Comparison of ENCODE assay signal across 9 mouse cellular contexts in genomic region chr3:27899012-27899726, GRCm38 (mm10). TPM values are rescaled to one million over a fixed set of nuclear protein-coding genes. Genes with fewer than 3 reads are reported as not detected.
DNase-seq lines count a peak whose midpoint lies in the region; TF ChIP-seq lines count a peak whose summit lies in the region.
"Had no signal": no experiment of that assay in that cellular context is flagged by ENCODE, and none has a peak within 500 bp of the region (broad histone marks: within the 10 kb centered on the region; RNA-seq: fewer than 3 reads in every experiment).

No protein-coding gene starts in this region.

- H3K36me3 ChIP-seq in heart, embryonic 10.5 days, result no peaks in the 10 kb centered on the region

- peak overlapping the region; percentile 82 for H3K27ac ChIP-seq in heart, embryonic 10.5 days
- H3K27ac ChIP-seq: layer of hippocampus, adult 2 months had no signal

- DNase-seq in cerebellum, postnatal 10 days, result peak; percentile 54 to 56
- DNase-seq in cerebellum, adult 11 months, result no peak
- peak; percentile 46 for DNase-seq in Muller cell, postnatal 12 days (ENCODE audit: inconsistent ontology term)
- DNase-seq in heart, embryonic 10.5 days (ENCODE audit: low spot score), result no peak
- DNase-seq in lung, adult 2 months, result peak; percentile 22
- DNase-seq in MN1 (ENCODE audit: low spot score), result no peak
- DNase-seq in natural killer cell, adult 2 months (ENCODE audit: low spot score in 2 of 2), result no peak
- no peak for DNase-seq in adrenal gland, adult 2 months

- no peak for TF ChIP-seq CTCF in lung, adult 2 months (IDR thresholded peaks at IDR 0.05; ENCODE audit: insufficient read depth, low read length)

- H3K27me3 ChIP-seq in heart, embryonic 10.5 days (ENCODE audit: insufficient read depth, poor library complexity, severe bottlenecking), result no peaks in the 10 kb centered on the region

- peaks cover 20% of the 10 kb centered on the region for H3K4me1 ChIP-seq in heart, embryonic 10.5 days
- peaks cover 7% of the 10 kb centered on the region for H3K4me1 ChIP-seq in lung, adult 2 months (ENCODE audit: control insufficient read depth, insufficient read depth, low read length)

- H3K4me3 ChIP-seq in heart, embryonic 10.5 days, result no peak overlapping the region
- H3K4me3 ChIP-seq in lung, adult 2 months (replicated peaks; ENCODE audit: extremely low read depth, low read depth, low read length), result no peak overlapping the region
- H3K4me3 ChIP-seq: layer of hippocampus, adult 2 months had no signal

- 60% methylated on average over 13 of the region's 13 CpGs for WGBS in heart, embryonic 10.5 days
- 23% methylated on average over 13 of the region's 13 CpGs for WGBS in lung, adult 2 months

- H3K9me3 ChIP-seq in heart, embryonic 10.5 days, result no peaks in the 10 kb centered on the region

- no peak for TF ChIP-seq POLR2A in lung, adult 2 months (IDR thresholded peaks at IDR 0.05; ENCODE audit: borderline replicate concordance, extremely low read depth, low read depth, low read length)

RNA-seq across cellular contexts. Expression of gene Tmem212, which starts 3.0 kb away (rescaled TPM):
- polyA plus RNA-seq in heart, embryonic 10.5 days (2016; fragmentation: Nextera tagmentation; extraction: Ambion mirVana), result not detected in 2 replicates
- 68.4 and 95.7 TPM in 2 replicates for polyA plus RNA-seq in lung, adult 2 months (2012; rRNA removed)
- not detected for total RNA-seq in adrenal gland, adult 2 months (2021)
- not detected in 2 replicates for polyA plus RNA-seq in adrenal gland, adult 2 months (2012; rRNA removed)

RNA-seq across cellular contexts. Expression of gene Pld1, which starts 39.3 kb away (rescaled TPM):
- polyA plus RNA-seq in heart, embryonic 10.5 days (2016; fragmentation: Nextera tagmentation; extraction: Ambion mirVana), result 5.7 TPM in 2 replicates
- polyA plus RNA-seq in lung, adult 2 months (2012; rRNA removed), result 5.9 and 9.0 TPM in 2 replicates
- total RNA-seq in adrenal gland, adult 2 months (2021), result 1 to 10 TPM; 5.8 to 6.7 TPM
- 0.51 and 0.68 TPM in 2 replicates for polyA plus RNA-seq in adrenal gland, adult 2 months (2012; rRNA removed)

Comparison
In these comparisons a context has a peak if more than half of its experiments do, and no peak if none do; other contexts are left out.
1. DNase-seq: peak in cerebellum, postnatal 10 days (2 of 2), Muller cell, postnatal 12 days (single experiment) and lung, adult 2 months (single experiment); none in cerebellum, adult 11 months (single experiment), heart, embryonic 10.5 days (single experiment), MN1 (single experiment), natural killer cell, adult 2 months (0 of 2) and adrenal gland, adult 2 months (single experiment).
2. RNA of gene Tmem212, which starts 3.0 kb away (polyA plus RNA-seq): 68.4 to 95.7 TPM in lung, adult 2 months; not detected in heart, embryonic 10.5 days and not detected in adrenal gland, adult 2 months; every median in the first group is over 10 times any median in the second.